Mouse (Mus musculus): ENCODE results near the gene Stra8.

GRCm38 (mm10) chr6:34876835-34877156, 43.2 kb upstream of the Stra8 start:
- TF ChIP-seq POLR2A (IDR thresholded peaks at IDR 0.05; ENCODE audit: borderline replicate concordance, extremely low read depth, low read depth, low read length), result no peak
- no peak for TF ChIP-seq CTCF (IDR thresholded peaks at IDR 0.05; ENCODE audit: insufficient read depth, low read length)
